Mouse (Mus musculus): ENCODE measurements at regions not wholly inside any gene's neighbourhood (a gene's known extent, or its start where the extent isn't known, plus 50 kb on each side); places are given as distances from the start of the nearest gene placed in this dataset.

DNA sequence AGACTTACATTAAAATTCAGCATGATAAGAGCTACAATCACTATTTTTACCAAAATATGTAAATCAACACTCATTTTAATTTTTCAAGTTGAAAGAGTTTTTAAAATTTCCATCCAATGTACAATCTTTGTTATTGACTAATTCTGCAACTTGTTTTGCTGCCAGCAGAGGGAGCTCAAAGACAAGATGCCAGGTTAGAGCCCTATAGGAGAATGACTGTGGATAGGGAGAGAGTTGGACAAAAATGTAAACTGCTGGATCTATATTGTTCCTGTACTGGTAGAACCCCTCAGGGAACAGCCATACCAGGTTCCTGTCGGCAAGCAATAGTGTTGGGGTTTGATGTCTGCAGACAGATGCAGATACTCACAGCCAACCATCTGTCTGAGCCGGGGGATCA lies 288.8 kb upstream of the 4930550L24Rik start:
- WGBS, result 67% methylated on average over 2 of the region's 2 CpGs
- Histone ChIP-seq H3K36me3 (ENCODE audit: control insufficient read depth, insufficient read depth, low read length) (no peaks in the 10 kb centered on the region), H3K27ac (replicated peaks; ENCODE audit: low read depth, low read length) (no peak overlapping the region), H3K9me3 (ENCODE audit: control insufficient read depth, low read length) (no peaks in the 10 kb centered on the region), H3K4me1 (ENCODE audit: control insufficient read depth, insufficient read depth, low read length) (no peaks in the 10 kb centered on the region), H3K9ac (ENCODE audit: low read length) (no peak overlapping the region), H3K4me2 (ENCODE audit: low read depth, severe bottlenecking) (no peak overlapping the region), H3K27me3 (ENCODE audit: control insufficient read depth, insufficient read depth, low read length) (no peaks in the 10 kb centered on the region), H3K4me3 (ENCODE audit: low read depth, low read length) (no peak overlapping the region)
- DNase-seq (ENCODE audit: low spot score), result peak; percentile 35
- no peak for ATAC-seq (ENCODE audit: insufficient number of reproducible peaks, low FRiP score, low TSS enrichment, low read depth)
